Mouse (Mus musculus) myocyte (in vitro differentiated cells): ENCODE results near the gene Prpf6. TPM values are rescaled to one million over a fixed set of nuclear protein-coding genes. Genes with fewer than 3 reads are reported as not detected.

Experiments
- H3K27me3 ChIP-seq: one replicate; pipeline ENCODE4 v1.6.1; 2011; ENCODE audit not compliant: control insufficient read depth, insufficient read depth, insufficient read length
- H3K36me3 ChIP-seq: one replicate; pipeline ENCODE4 v1.6.1; 2011; ENCODE audit not compliant: control insufficient read depth, insufficient read depth
- H3K4me2 ChIP-seq: one replicate; pipeline ENCODE4 v1.6.1; 2011; ENCODE audit warnings: low read depth, control low read depth
- H3K4me3 ChIP-seq: one replicate; pipeline ENCODE4 v1.5.1; 2011; ENCODE audit warnings: mild to moderate bottlenecking, control low read depth, moderate library complexity
- H3K79me2 ChIP-seq: one replicate; pipeline ENCODE4 v1.6.1; 2011; ENCODE audit not compliant: control insufficient read depth, insufficient read depth
- H3ac ChIP-seq: one replicate; pipeline ENCODE4 v1.6.1; 2011; ENCODE audit not compliant: control insufficient read depth, insufficient read length
- CEBPB ChIP-seq: IDR thresholded peaks from 2 replicates; pipeline ENCODE4 v1.6.1; 2011; ENCODE audit warnings: mild to moderate bottlenecking, moderate library complexity; ENCODE audit not compliant: poor library complexity, insufficient read depth, severe bottlenecking
- E2F4 ChIP-seq: IDR thresholded peaks from one replicate; pipeline ENCODE4 v1.6.1; 2011; ENCODE audit warnings: mild to moderate bottlenecking, control low read depth, moderate library complexity; ENCODE audit not compliant: insufficient read depth
- MAX ChIP-seq: IDR thresholded peaks from one replicate; pipeline ENCODE4 v1.6.1; 2011; ENCODE audit warnings: low read depth, mild to moderate bottlenecking, control low read depth
- MYOD1 ChIP-seq, 3 experiments: IDR thresholded peaks; one replicate each; pipeline ENCODE4 v1.6.1; 2011; ENCODE audit warnings: control low read depth in 2 of 3, low read depth in 2 of 3, mild to moderate bottlenecking in 2 of 3, moderate library complexity in 1 of 3; ENCODE audit not compliant: insufficient read length in 2 of 3, control insufficient read depth in 1 of 3
- MYOG ChIP-seq, 3 experiments: IDR thresholded peaks; one replicate each; pipeline ENCODE4 v1.6.1; 2011; ENCODE audit warnings: control low read depth in 2 of 3, low read depth in 2 of 3, mild to moderate bottlenecking in 2 of 3; ENCODE audit not compliant: insufficient read length in 2 of 3, control insufficient read depth in 1 of 3, insufficient read depth in 1 of 3
- POLR2A ChIP-seq: IDR thresholded peaks from one replicate; pipeline ENCODE4 v1.6.1; 2011; ENCODE audit warnings: low read depth, mild to moderate bottlenecking, control low read depth, moderate library complexity; ENCODE audit not compliant: insufficient read length
- POLR2AphosphoS2 ChIP-seq: IDR thresholded peaks from one replicate; pipeline ENCODE4 v1.6.1; 2011; ENCODE audit warnings: low read depth, control low read depth; ENCODE audit not compliant: insufficient read length
- REST ChIP-seq: IDR thresholded peaks from one replicate; pipeline ENCODE4 v1.6.1; 2011; ENCODE audit warnings: mild to moderate bottlenecking, control low read depth, moderate library complexity; ENCODE audit not compliant: insufficient read depth, insufficient read length
- SRF ChIP-seq: IDR thresholded peaks from one replicate; pipeline ENCODE4 v1.6.1; 2011; ENCODE audit warnings: low read depth; ENCODE audit not compliant: control insufficient read depth, insufficient read length
- TCF12 ChIP-seq: IDR thresholded peaks from one replicate; pipeline ENCODE4 v1.6.1; 2011; ENCODE audit warnings: mild to moderate bottlenecking, control low read depth; ENCODE audit not compliant: poor library complexity, insufficient read depth, severe bottlenecking
- TCF3 ChIP-seq: IDR thresholded peaks from one replicate; pipeline ENCODE4 v1.6.1; 2011; ENCODE audit warnings: low read depth, control low read depth; ENCODE audit not compliant: insufficient read length
- USF1 ChIP-seq: IDR thresholded peaks from one replicate; pipeline ENCODE4 v1.6.1; 2011; ENCODE audit warnings: low read depth, mild to moderate bottlenecking, control low read depth, moderate library complexity
- polyA plus RNA-seq: library from polyadenylated mRNA; unstranded; fragments of >200 nt; fragmentation: generic; extraction: Trizol; gene quantifications from one replicate; pipeline ENCODE4 v1.2.1, GENCODE M21; 2012; ENCODE audit warnings: missing spikeins

The Prpf6 gene
- polyA plus RNA-seq, 1 experiment: 46.0 TPM

DNA sequence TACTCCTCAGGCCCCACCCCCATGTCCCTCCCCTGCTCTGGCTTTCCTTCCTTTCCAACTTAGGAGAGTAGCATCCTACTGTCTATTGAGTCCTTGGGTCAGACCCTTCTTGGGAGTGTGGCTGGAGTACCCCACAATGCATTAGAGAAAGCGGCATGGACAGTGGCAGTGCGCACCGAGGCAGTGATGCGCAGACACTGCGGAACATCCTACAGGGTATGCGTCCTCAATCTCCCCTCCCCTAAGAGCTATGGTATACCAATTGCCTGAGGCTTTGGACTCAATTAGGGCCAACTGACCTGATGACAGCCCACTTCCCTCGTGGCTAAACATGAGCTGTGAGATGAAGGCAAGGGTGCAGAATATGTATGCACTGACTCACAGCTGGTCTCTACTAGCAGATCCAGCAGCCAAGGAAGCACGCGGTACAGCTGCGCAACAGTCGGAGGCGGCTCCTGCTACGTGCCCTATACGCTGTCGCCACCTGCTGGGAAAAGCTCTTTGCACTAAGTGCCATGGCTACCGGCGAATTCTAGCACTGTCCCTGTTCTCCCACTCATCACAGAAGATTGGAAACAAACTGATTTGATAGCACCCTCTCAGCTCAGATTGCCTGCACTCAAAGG lies 67.4 kb downstream of the Prpf6 start:
- Histone ChIP-seq H3ac (no peak overlapping the region), H3K4me2 (no peak overlapping the region), H3K27me3 (no peaks in the 10 kb centered on the region), H3K36me3 (peaks cover 20% of the 10 kb centered on the region), H3K4me3 (no peak overlapping the region), H3K79me2 (no peaks in the 10 kb centered on the region)
- TF ChIP-seq POLR2AphosphoS2 (peak; percentile 21), CEBPB (no peak), REST (no peak)

- peaks cover 15% of the 10 kb centered on the region for H3K36me3 ChIP-seq
- H3K4me3 ChIP-seq: no peak overlapping the region
- no peak overlapping the region for H3K4me2 ChIP-seq
- no peaks in the 10 kb centered on the region for H3K27me3 ChIP-seq
- H3K79me2 ChIP-seq: no peaks in the 10 kb centered on the region
- TF ChIP-seq POLR2AphosphoS2: no peak
- no peak for TF ChIP-seq MYOG (IDR thresholded peaks at IDR 0.05; ENCODE audit: control insufficient read depth in 1 of 3, insufficient read depth in 1 of 3, insufficient read length in 2 of 3, low read depth in 2 of 3)
- TF ChIP-seq TCF3: no peak
- TF ChIP-seq E2F4: no peak
- TF ChIP-seq MYOD1 (IDR thresholded peaks at IDR 0.05; ENCODE audit: control insufficient read depth in 1 of 3, insufficient read length in 2 of 3, low read depth in 2 of 3): no peak
- TF ChIP-seq TCF12: no peak
- no peak for TF ChIP-seq USF1
- no peak for TF ChIP-seq REST
- TF ChIP-seq POLR2A: no peak
- TF ChIP-seq MAX: no peak
- no peak for TF ChIP-seq CEBPB
- no peak for TF ChIP-seq SRF
- no peak overlapping the region for H3ac ChIP-seq
Observed at GRCm38 (mm10) chr2:181659609-181660055, 68.0 kb downstream of the Prpf6 start.

GRCm38 (mm10) chr2:181662620-181663297 lies 71.1 kb downstream of the Prpf6 start:
- no peak overlapping the region for H3K4me2 ChIP-seq
- peaks cover 3% of the 10 kb centered on the region for H3K27me3 ChIP-seq
- H3K4me3 ChIP-seq: no peak overlapping the region
- no peaks in the 10 kb centered on the region for H3K79me2 ChIP-seq
- no peak overlapping the region for H3ac ChIP-seq
- TF ChIP-seq TCF3: no peak
- no peak for TF ChIP-seq MYOD1 (IDR thresholded peaks at IDR 0.05; ENCODE audit: control insufficient read depth in 1 of 3, insufficient read length in 2 of 3, low read depth in 2 of 3)
- no peak for TF ChIP-seq CEBPB
- TF ChIP-seq POLR2AphosphoS2: no peak
- no peaks in the 10 kb centered on the region for H3K36me3 ChIP-seq

- Histone ChIP-seq H3K27me3 (peaks cover 3% of the 10 kb centered on the region), H3K79me2 (no peaks in the 10 kb centered on the region), H3K4me3 (no peak overlapping the region), H3ac (no peak overlapping the region), H3K4me2 (no peak overlapping the region), H3K36me3 (no peaks in the 10 kb centered on the region)
- no peak for TF ChIP-seq MYOG (IDR thresholded peaks at IDR 0.05; ENCODE audit: control insufficient read depth in 1 of 3, insufficient read depth in 1 of 3, insufficient read length in 2 of 3, low read depth in 2 of 3)
- TF ChIP-seq POLR2A: no peak
- no peak for TF ChIP-seq USF1
- TF ChIP-seq POLR2AphosphoS2: no peak
- TF ChIP-seq SRF: no peak
- TF ChIP-seq TCF3: no peak
- TF ChIP-seq TCF12: no peak
- no peak for TF ChIP-seq E2F4
- TF ChIP-seq CEBPB: no peak
- no peak for TF ChIP-seq MYOD1 (IDR thresholded peaks at IDR 0.05; ENCODE audit: control insufficient read depth in 1 of 3, insufficient read length in 2 of 3, low read depth in 2 of 3)
- TF ChIP-seq REST: no peak
- no peak for TF ChIP-seq MAX
Observed at GRCm38 (mm10) chr2:181663298-181663630, 71.6 kb downstream of the Prpf6 start.

DNA sequence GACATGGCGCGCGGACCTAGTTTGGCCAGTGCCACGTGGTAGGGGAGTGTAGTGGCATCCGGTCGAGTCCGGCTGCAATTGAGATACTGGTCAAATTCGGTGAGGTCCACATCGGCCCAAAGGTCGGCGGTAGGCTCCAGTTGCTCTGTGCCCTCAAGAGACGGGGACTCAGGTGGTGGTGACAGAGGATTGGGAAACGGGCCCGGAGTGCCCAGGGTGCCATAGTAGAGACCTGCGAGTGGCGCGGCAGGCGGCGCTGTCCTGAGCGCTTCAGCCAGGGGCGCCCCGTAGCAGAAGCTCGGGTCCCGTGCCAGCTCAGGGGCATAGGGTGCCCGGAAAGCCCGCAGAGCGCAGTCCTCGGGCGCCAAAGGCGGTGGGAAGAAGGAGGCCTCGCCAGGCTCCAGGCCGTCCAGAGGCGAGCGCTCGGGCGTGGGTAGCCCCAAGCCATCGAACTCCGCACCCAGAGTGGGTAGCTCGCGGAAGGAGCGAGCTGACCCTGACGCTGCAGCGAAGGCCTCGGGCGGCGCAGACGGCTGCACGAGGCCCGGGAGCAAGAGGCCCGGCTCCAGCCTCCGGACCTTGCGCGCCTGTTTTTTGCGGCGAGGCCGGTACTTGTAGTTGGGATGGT lies 78.7 kb downstream of the Prpf6 start:
- no peak for TF ChIP-seq POLR2AphosphoS2
- TF ChIP-seq TCF3: no peak
- TF ChIP-seq E2F4: no peak
- TF ChIP-seq MAX: no peak
- no peak for TF ChIP-seq POLR2A
- no peak for TF ChIP-seq USF1
- TF ChIP-seq REST: no peak
- no peak for TF ChIP-seq MYOD1 (IDR thresholded peaks at IDR 0.05; ENCODE audit: control insufficient read depth in 1 of 3, insufficient read length in 2 of 3, low read depth in 2 of 3)
- Histone ChIP-seq H3K4me3 (no peak overlapping the region), H3K27me3 (peaks cover 36% of the 10 kb centered on the region), H3K36me3 (no peaks in the 10 kb centered on the region), H3ac (no peak overlapping the region), H3K4me2 (peak overlapping the region; percentile 12), H3K79me2 (no peaks in the 10 kb centered on the region)
